Mouse (Mus musculus) erythroid progenitor cell, adult 5-6 weeks (primary cell): ENCODE measurements around the gene Ccdc152. TPM values are rescaled to one million over a fixed set of nuclear protein-coding genes. Genes with fewer than 3 reads are reported as not detected.
"Not testable (repeated sequence)": the region's sequence is repeated elsewhere in the genome, so short reads cannot be mapped to it uniquely, and the experiment has no call there.

Experiments used
- ATAC-seq: replicated peaks from 2 replicates; pipeline ENCODE4 v1.8.0; 2016; ENCODE audit warnings: moderate number of reproducible peaks, mild to moderate bottlenecking, moderate TSS enrichment, inconsistent platforms; ENCODE audit not compliant: poor library complexity, low FRiP score, severe bottlenecking
- total RNA-seq, 2 experiments: library from RNA; stranded (forward) in 1 of 2; stranded (reverse) in 1 of 2; fragments of 150-400 nt in 1 of 2; fragments of 186-747, 209-891 nt in 1 of 2; gene quantifications; 2 replicates each; pipeline versions ENCODE4 v1.2.3 to v1.2.4; 2015 to 2017; ENCODE audit warnings: low replicate concordance in 2 of 2

Gene Ccdc152
- total RNA-seq, 2 experiments from 2014 or later = not detected

DNA sequence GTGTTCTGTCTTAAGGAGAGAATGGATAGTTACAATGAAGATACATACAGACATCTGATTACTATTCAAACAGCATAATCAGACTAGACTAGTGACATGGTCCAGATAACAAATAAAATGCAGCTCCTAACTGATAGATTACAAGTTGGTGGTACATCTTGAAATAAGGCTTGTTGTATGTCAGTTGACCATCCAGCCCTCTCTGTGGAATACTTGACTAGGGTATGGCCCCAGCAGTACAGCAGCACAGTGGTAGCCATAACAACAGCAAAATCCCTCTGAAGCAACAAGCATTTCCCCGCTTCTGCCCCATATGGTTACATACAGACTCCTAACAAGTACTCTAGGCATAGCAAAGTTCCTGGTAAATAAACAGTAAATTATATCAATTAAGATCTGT, 21.6 kb downstream of the Ccdc152 start:
- no peak for ATAC-seq

DNA sequence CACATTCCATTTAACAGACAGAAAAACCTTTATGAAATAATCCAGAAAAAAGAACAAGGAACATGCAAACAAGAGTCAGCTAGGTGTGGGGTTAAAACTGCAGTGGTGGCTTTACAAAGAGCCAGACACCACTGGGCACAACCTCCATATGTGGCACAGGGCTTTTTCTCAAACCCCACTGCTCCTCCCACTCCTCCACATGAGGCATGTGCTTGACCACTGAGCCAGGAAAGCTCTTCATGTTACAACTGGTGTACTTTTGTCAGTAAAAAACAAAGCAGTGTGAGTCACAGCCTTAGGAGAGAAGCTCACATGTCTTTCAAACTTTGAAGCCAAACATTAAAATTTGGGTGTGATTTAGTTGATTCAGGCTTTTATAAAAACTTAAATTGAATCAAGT, 22.1 kb downstream of the Ccdc152 start:
- no peak for ATAC-seq

DNA sequence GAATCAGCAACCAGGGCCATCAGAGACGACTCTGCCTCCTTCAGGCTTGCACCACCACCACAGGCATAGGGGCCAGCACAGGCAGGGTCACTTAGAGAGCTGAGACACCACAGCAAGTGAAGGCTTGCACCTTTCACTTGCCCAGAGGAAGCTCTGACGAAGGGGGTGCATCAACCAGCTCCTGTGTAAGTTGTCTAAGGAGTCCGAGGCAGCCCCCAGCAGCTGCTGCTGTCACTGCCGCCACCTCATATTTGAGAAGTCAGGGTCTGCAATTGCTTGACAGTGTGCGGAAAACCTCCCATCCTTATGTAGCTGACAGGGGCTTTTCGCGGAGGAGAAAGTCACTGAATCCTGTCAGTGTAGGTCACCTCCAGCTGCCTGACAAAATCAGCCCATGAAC, 24.1 kb downstream of the Ccdc152 start:
- ATAC-seq = no peak

DNA sequence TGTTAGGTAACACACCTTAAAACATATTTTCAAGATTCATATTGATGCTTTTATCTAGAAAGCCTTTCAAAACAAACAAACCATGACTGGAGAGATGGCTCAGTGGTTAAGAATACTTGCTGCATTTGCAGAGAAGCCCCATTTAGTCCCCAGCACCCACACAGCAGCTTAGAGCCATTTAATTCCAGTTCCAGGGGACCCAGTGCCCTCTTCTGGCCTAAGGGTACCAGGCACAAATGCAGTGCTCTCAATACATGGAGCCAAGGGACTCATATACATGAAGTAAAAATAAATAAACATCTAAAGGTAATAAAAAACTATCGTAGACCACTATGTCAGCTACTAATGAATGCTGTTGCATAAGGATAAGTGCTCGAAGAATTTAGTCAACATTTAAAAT, 25.9 kb downstream of the Ccdc152 start:
- ATAC-seq = no peak

DNA sequence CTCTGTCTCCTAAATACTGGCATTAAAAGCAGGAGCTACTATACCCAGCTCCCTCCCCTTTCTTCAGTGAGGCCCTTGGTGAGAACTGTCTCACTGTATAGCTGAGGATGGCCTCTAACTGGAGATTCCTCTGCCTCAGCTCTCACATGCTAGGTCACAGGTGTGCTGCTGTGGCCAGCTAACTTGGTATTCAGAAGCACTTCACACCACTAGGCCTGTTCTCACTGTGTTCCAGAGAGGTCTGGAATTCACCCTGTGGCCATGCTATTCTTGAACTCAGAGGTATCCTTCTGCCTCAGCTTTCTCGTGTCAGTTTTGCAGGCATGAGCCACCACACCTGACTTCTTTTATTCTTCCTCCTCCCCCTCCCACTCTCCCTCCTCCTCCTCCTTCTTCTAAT, 30.1 kb downstream of the Ccdc152 start:
- no peak for ATAC-seq

DNA sequence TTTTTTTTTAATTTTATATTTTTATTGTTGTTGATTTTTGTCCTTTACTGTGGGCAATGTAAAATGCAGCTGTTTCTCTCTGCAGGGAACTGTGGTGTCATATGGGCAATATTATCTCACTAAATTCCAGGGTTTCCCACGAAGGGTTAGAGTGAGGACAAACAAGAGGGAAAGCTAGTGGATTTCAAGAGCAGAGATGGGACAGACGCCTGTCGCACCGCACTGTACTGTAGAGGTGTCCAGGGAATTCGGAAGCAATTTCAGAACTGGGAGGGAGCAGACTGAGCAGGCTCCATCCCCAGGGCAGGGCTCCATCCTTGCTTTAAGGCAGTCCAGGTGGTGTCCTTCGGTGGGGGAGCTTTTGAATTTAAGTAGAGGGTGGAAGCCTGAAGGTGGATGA, 32.1 kb downstream of the Ccdc152 start:
- ATAC-seq = 0 out of 2 replicates have a peak, but pooled peaks have one; percentile 33

DNA sequence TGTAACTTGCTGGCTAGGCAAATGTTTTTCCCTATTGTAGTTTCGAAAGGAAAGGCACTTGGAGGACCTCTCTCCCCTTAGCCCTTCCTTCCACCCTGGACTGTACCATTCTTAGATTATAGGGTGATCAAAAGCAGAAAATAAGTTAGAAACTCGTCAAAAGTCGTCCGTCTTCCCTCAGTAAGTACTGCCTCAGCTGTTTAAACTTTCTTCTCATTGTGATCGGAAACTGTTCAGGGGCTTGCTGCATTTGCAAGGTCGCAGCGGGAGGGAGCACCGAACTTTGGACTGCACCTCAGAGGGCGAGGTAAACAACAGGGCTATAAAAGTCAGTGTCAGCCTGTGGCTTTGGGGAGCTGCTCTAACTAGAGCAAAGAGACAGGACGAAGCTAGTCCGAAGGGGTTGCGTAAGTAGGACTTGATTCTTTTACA, 32.7 kb downstream of the Ccdc152 start:
- peak; percentile 73 for ATAC-seq

DNA sequence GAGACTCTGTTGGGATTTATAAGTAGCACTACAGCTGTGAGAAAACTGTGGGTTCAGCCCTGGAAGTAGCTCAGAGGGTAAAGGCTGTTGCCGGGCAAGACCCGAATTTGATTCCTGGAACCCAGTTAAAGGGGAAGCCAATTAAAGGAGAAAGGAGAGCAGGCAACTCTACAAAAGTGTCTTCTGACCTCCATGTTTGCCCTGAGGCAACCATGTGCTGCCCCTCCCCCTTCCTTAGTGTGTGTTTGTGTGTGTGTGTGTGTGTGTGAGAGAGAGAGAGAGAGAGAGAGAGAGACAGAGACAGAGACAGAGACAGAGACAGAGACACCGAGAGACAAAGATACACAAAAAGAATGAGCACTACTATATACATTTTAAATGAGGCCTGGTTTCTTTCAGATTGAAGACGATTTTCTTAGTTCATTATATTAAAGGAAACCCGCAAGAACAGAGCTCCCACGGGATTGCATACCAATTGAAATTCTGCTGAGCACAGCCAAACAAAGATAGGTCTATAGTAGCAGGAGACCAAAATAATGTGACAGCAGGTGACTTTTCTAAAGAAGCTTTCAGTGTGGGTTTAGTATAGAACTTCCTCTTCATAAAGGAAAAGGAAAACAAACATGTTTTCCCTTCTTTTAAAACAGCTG, 33.2 kb downstream of the Ccdc152 start:
- peak; percentile 50; the same call in 1 of the 2 replicates for ATAC-seq

DNA sequence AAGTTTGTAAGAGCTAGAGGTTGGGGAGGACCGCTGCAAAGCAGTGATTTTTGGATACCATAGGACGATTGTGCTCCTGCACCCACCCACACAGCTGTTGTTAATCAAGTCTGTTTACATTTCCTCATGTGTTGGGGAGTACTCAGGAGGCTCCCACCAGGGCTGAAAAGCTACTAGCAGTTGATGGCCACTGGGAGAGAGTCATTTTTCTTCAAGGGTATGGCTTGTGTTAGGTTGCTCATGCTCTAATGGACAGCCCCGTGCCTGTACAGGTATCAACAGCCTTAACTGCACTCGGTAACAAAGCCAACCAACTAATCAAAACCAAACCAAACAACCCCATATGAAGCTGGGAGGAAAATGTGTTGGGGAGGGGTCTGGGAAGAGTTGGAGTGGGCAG, 33.8 kb downstream of the Ccdc152 start:
- no peak for ATAC-seq

DNA sequence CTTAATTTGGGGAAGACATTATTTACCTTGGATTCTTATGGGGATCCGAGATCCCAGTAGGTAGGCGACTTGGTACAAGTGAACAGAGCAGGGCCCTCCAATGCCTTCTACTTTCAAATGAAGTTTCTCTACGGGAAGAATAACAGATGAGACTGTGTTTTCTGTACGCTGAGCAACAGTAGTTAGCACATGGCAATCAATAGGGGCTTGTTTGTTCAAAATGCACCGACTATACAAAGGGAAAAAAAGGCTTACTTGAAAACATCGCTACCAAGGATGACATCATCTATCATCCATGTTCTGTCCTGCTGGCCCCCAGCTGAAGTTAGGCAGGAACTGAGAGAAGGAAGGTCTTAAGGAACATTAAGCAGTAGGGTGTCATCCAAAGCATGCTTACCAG, 35.1 kb downstream of the Ccdc152 start, which contains the start of gene Selenop:
Selenop (plus strand) TSS at position 301 of the 400 bp plus-strand sequence.
- no peak for ATAC-seq

DNA sequence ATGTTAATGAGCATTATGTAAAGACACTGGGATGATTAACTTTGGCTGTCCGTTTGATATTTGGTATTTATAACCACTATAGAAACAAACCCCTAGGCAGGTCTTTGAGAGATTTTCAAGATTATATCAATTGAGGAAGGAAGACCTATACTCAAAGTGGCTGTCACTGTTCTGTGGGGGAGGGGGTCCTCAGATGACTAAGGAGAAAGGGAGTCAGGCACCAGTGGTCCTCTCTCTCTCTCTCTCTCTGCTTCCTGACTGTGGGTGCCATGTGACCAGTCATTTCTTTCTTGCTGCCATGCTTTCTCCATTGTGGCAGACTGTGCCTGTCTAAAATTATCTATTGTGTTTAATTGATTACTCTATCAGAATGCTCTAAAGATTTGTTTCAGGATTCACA, 38.5 kb downstream of the Ccdc152 start:
- ATAC-seq = no peak

DNA sequence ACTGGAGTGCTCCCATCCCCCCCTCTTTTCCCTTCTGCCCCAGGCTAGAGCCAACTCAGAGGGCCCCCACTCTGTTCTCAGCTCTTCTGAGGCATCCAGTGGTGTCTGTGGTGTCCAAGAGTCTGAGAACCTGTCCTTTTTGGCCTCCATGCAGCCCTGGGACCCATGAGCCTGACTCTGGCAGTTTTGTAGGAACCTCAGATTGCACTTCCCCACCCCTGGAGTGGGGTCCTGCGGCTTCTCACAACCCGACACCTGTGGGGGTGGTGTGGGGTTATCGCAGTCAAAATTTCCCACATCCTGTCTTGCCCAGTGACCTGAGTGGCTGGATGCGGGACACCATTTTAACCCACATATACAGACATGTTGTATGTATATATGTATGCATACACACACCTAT, 39.0 kb downstream of the Ccdc152 start:
- no peak for ATAC-seq

DNA sequence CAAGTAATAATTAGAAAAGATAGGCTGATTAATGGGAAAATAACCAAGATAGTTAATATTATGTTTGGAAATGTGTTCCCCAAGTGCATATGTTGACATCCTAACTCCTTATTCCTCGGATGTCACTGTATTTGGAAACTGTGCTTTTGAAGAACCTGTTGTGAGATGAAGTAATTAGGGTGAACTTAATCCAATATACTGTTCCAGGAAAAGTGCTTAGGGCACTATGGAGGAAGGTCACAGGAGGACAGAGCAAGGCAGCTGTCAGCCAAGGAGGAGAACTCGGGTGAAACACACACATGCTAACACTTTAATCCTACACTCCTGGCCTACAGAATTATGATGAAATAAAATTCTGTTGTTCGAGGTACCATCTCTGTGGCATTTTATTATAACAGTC, 40.4 kb downstream of the Ccdc152 start:
- no peak for ATAC-seq

DNA sequence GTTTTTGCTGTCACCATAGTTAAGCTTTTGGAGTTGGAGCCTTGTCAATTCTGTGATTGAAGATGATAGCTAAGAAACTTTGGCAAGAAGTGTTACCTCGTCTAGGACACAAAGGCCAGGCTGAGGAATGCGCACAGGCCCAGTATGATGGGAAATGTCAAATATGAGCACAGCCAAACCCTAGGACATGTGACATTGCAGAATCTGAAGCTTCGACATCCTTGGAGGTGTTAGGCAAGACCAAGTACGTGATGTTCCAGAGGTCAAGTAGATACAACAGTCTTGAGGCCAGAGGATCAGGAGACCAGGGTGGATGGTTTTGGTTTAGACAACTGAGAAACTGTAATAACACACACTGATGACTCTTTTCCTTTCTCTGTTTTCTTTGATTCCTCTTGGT, 43.0 kb downstream of the Ccdc152 start:
- ATAC-seq = no peak

DNA sequence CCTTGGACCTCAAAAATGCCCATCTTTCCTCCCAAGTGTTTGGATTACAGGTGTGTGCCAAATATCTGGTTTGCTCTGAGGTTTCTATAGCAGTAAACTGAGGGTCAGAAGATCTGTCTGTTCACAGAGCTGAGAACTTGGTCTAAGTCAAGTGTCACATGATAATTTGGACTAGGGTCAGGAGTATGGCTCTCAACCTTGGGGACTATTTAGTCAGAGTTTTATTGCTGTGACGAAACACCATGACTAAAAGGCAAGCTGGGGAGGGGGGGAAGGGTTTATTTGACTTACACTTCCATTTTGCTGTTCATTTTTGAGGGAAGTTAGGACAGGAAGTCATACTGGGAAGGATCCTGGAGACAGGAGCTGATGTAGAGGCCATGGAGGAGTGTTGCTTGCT, 44.3 kb downstream of the Ccdc152 start:
- ATAC-seq = no peak

DNA sequence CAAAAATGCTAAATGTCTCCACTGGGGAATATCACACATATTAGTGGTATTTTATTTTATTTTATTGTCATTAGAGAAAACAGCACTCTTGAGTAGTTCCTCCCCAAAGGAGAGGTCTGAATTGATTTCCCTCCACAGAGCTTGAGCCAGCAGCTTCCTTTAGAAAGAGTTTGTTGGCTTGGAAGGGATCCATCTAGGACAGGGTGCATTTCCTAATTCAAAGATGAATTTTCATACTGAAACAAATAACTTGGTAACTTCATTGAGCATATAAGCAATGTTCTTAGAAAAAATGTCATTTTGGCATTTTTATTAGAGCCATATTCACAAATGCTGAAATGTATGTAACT, 51.6 kb downstream of the Ccdc152 start:
- no peak for ATAC-seq

DNA sequence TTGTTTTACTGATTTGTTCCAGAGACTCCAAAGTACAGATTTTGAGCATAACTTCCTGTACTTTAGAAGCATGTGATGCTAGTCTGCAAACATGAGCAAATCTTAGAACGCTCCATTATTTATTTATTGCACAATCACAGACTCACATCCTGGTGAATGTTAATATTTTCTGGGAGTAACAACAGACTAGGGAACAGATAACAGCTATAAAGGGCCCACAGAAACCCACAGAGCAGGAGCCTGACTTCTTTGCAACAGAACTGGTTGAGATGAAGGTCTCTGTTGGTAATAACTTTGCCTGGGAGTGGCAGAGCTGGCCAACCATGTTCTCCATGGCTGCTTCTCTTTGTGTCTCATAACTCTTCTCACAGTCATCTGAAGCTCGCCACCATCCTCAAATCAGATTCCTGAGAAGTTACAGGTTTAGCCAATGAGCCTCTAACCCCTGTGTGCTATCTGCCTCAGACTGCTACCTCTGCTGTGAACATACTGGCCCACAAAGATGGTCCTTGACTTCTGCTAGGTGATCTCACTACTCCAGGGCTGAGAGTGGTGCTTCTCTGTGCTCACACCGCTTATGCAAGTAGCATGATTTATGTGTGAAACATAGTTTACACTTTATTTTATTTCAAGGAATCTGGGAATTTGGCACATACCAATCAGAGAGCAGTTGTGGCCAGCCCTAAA, 52.2 kb downstream of the Ccdc152 start:
- no peak for ATAC-seq

DNA sequence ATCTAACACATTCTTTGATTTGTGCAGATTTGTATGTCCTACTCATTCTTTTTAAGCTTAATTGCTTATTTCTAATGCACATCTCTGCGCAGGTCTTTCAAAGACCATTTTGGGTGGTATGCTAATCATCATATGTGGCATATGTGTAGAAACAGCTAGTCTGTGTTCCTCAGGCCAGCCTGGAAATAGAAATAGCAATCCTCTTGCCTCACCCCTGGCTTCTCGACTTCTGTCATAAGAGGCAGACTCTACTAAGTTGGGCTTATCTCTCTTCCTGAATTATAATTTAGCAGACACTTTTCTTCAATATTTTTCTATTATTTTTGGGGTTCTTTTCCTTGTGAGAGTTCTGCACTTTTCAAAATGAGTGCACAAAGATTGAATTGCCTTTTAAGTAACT, 52.7 kb downstream of the Ccdc152 start:
- ATAC-seq = no peak

DNA sequence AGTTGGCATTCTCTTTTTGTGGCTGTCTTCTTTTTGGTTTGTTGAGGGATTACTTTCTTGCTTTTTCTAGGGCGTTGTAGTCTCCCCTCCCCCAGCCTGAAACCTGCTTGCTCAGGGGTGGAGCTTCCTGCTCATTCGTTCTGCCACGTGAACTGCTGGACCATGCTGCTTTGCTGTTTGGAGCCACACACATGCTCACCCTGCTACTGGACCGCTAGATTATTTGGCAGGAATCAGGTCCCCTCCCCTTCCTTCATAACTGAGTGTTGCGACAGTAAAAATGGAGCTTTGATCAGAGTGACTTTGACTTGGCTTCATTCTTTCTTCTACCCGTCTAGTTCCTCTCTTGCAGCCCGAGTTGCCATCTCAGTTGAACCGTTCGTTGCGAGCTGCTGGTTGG, 58.3 kb downstream of the Ccdc152 start:
- not testable (repeated sequence) for ATAC-seq

DNA sequence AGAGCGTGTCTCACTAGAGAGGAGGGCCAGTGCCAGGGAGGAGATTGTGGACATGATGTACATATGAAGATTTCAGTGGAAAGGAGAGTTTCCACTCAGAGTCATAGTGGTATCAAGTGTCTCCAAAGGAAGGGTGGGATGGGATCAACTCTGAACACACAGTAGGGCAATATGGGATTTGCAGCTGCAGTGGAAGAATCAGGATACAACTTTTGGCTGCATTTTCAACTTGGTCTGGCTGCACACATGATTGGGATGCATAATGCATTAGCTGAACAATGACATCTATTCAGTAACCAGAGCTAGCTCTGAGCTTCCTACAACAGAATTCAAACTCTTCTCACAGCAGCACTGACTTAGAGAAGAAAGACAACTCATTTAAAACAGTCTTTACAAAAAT, 65.4 kb downstream of the Ccdc152 start:
- no peak for ATAC-seq

DNA sequence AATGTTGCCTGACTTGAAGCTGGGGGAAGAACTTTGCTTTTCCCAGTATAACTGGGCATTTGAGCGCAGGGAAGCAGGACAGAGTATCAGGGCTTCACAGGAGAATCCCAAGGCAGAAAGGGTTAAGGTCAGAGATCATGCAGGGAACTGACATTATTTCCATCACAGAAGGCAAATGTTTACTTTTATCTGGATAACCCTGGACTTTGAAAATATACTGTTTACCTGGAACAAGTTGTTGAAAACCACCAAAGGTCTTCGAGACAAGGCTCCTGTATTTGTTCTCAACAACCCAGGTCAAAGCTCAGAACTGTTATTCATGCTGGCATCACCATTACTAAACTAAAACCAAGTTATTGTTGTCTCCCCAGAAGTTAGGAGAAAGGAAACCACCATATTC, 67.0 kb downstream of the Ccdc152 start:
- ATAC-seq = no peak
